Mouse (Mus musculus): ENCODE measurements around the gene F8. TPM values are rescaled to one million over a fixed set of nuclear protein-coding genes. Genes with fewer than 3 reads are reported as not detected.
"Not testable (repeated sequence)": the region's sequence is repeated elsewhere in the genome, so short reads cannot be mapped to it uniquely, and the experiment has no call there.

F8 gene
- polyA plus RNA-seq (2012; rRNA removed) = 0.04 and 0.21 TPM in 2 replicates

DNA sequence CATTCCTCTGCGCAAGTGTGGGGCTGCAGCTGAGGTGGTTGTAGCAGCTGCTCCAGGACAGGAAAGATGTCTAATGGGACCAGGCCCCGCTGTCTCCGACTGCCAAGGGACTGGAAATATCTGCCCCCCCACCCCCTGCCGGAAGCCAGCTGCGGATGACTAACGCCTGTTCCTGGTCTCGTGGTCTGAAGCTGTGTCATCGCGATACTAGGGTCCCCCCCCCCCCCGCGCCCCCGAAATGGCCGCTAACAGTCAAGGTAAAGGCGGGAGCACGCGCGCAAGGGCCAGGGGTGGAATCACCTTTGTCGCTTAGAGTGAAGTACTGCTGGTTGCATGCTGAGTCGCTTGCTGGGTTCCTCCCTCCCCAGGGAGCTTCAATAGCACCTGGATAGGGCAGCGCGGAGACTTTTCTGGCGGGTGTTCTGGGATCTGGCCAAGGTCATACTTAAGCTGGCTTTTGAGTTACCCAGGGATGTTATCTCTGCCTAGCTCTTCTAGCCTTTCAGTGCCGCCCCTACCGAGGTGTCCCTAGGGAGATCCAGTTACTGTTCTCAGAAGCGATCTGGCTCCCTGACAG is at the start of gene F8, which contains the start of gene Fundc2:
Gene F8, minus strand, starts transcription at position 421 of the 577 bp plus-strand sequence.
Gene Fundc2, plus strand, starts transcription at position 205 of the 577 bp plus-strand sequence.
- WGBS = 17% methylated on average over 25 of the region's 25 CpGs
- peak; percentile 11 for DNase-seq (ENCODE audit: low read depth, low spot score)

DNA sequence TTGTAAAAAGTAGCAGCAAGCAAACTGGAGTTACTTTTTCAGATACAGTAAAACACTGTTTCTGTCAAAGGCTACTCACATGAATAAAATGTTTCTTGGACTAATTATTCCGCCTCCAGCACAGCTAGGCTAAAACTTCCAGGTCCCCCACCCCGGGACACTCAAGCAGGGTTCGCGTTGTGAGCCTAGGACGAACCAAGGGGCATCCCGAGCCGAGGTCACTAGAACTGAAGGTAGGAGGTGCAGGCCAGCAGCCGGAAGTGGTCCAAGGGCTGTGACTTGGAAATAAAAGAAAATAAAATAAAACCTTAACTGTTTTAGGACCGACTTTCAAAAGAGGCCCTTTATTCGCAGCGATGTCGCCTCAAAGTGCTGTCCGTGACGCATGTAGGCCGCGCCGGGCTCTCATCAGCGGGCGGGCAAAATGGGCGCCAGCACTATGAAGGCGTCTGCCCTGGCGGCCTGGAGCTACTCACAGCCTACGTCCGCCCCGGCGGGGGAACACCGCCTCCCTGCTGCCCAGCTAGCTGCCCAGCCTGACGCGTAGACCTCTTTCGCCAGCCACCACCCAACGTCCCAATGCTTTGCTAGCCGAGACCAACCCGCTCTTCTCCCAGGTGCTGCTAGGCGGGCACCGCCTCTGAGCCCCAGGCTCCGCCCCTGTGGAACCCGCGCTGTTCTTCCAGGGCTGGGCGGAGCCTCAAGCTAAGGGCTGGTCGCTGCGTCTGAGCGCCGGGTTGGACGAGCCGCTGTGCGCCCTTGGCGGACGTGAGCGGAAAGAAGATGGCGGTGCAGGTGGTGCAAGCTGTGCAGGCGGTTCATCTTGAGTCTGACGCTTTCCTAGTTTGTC is 33.7 kb upstream of the F8 start, which contains the start of the genes Cmc4, Mtcp1 and Brcc3:
Gene Cmc4, minus strand, starts transcription at position 649 of the 850 bp plus-strand sequence.
Gene Mtcp1, minus strand, starts transcription at position 653 of the 850 bp plus-strand sequence.
Gene Brcc3, plus strand, starts transcription at position 693 of the 850 bp plus-strand sequence.
- WGBS = 10% methylated on average over 52 of the region's 52 CpGs
- peak; percentile 60 for DNase-seq (ENCODE audit: low read depth, low spot score)

DNA sequence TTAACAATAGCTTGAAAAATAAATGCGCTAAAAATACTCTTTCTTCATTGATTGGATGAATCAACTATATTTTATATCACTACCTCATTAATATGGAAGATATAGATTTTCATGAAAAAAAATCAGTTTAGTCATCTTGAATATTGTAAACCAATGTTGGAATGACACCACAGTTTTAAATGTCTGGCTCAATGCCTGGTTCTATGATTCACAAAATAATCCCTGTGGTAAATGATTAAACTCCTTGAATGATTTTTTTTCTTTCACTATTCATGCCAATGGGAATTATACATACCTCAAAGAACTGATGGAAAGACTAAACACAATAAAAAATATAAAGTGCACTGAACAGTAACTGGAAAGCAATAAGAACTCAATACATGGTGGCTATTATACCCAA is 27.3 kb upstream of the F8 start:
- DNase-seq (ENCODE audit: low read depth, low spot score) = peak; percentile 24
- WGBS = 75% methylated on average over 1 of the region's 1 CpGs

DNA sequence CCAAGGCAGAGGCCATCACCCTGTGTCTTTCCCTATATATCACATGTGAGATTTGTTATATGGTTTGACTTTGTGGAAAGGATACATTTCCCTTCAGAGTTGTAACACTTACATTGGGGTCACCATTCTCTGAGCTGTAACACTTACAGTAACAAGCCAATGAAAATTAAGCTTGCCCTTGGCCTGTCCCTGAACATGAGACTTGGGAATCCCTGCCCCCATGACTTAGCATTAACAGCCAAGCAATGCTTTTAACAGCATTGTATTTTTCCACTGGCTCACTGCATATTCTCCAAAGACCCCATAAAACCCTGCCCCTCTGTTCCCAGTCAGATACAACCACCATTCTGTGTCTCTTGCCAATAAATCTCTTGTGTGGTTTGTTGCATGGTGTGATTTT is 20.9 kb upstream of the F8 start:
- DNase-seq (ENCODE audit: low read depth, low spot score) = no peak

DNA sequence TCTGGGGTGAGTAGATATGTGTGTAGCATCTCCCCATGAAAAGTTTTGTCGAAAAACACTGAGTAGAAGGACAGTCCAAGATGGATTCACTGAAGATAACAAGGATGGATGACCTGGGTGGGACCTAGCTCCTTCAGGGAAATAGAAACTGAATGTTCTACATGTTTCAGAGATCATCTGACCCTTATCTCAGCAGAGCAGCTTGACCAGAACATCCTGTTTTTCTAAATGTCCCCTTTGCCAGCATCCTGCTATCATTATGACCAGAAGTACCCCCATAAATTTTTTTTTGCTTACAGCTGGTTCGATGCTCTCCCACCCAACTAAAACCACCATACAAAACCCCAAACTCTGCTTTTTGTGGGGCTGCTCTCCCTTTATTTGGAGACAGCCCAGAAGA is 20.3 kb upstream of the F8 start:
- DNase-seq (ENCODE audit: low read depth, low spot score) = no peak

DNA sequence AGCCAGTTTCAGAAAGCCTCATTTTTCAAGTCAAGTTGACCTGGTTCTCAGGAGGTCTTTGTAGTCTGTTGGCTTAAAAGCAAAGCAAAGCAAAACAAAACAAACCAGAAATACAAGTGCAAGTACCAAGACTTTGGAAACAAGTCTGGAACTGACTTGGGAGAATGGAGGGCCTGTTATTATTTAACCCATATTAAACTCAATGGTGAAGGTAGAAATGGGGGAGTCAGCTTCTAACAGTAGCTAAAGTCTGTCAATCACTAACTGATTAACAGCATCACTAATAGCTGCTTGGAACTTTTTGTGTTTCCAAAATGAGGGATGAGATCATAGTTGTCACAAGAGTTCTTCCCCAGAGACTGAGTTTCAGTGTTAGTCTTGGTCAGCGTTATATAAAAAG is 17.1 kb upstream of the F8 start:
- no peak for DNase-seq (ENCODE audit: low read depth, low spot score)
- 90% methylated on average over 1 of the region's 1 CpGs for WGBS

More for the DNA sequence above, 20.3 kb upstream of the F8 start:
- 69% methylated on average over 2 of the region's 2 CpGs for WGBS

DNA sequence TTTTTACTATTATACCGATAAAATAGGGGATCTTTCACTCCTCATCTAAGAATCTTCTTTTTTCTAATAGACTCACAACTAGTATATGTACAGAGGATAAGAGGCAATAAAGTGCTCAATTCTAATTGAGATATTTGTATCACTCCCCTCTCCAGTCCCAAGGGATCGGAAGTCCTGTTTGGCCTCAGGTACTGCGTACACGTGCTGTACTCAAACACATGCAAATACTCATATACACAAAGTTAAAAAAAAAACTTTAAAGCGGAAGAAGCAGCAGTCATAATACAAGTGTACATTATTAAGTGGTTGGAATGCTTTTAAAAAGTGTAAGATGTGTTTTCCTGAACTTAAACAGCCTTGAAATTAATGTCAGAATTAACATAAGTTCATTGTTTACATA is 716 bp downstream of the F8 start:
- WGBS = 69% methylated on average over 5 of the region's 5 CpGs
- no peak for DNase-seq (ENCODE audit: low read depth, low spot score)

DNA sequence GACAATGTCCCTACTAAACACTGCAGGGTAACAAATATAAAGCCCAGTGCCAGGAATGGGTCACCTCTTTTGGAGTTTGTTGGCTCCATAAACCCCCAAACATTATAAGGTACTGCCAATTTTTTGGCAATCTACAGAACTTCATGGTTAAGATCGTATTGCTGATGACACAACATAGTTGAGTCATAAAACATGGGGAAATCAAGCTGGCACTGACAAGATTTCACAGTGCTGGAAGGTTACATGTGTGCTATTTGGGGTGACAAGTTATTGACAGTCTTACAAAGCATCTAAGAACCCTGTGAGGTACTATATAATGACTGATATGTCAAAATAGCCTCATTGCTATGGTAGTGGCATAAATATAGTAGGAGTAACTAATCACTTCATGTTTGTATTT is 1.2 kb downstream of the F8 start:
- 56% methylated on average over 1 of the region's 1 CpGs for WGBS
- no peak for DNase-seq (ENCODE audit: low read depth, low spot score)

DNA sequence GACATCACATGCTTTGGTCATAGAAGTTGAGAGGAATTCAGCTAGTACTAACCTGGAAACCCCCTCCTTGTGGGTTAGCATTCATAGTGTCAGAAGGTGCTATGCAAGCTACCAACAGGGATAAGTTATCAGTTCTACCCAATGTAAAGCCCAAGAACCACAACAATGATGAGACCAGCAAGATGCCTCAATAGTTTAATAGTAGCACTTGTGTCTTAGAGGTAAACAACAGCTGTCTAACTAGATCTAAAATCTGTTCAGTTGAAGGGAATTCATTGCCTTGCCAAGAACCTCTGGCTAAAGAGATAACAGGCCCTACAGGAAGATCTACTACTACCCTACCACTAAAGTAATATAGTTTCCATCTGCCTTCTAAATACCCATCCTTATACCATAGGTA is 5.6 kb downstream of the F8 start:
- DNase-seq (ENCODE audit: low read depth, low spot score) = no peak

DNA sequence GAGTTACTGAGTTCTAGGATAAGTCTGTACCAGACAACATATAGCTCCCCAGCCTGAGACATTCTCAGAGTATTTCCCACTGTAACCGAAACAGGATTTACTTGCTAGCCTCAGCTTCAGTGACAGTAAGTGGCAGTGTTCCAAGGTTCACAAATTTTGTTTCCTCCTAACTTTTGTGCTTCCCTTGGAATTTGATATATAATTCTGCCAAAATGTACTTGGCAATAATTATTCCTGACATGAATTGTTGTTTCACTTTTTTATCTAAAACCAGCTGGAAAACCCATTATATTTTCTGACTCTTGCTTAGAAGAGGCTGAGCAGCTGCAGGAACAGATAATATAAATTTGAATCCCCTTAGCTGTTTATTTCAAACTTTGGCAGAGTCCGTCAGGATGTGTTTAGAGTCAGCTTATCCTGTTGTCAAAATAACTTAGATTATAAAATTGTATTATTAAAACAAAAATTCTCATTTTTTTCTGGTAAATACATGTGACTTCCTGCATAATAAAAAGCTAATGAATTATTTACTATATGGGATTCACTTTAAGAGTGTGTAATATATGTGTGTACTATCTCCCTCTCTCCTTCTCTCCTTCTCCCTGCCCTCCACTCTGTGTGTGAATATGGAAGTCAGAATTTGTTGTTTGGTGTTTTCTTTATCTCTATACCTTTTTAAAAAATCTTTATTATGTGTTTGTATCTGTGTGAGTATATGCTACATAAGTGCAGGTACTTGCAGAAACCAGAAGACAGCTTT is 9.6 kb downstream of the F8 start:
- WGBS = 45% methylated on average over 2 of the region's 2 CpGs
- no peak for DNase-seq (ENCODE audit: low read depth, low spot score)

DNA sequence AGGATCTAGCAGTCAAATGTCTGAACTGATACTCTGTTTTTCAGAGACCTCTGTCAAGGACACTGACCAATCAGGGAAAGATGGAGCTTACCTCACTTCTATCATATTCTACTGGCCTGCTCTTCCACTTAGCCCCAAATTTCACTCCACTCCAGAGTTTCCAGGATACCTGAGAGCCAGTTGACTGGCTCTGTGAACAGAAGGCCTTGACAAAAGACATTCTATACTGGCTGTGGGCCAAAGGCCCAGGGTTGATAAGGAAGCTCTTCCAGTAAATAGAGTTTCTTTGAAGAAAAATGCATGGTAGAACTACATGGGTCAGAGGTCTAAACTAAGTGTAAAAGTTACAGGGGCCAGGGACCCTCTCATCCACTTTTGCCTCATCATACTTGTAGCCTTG is 12.2 kb downstream of the F8 start:
- DNase-seq (ENCODE audit: low read depth, low spot score) = no peak

DNA sequence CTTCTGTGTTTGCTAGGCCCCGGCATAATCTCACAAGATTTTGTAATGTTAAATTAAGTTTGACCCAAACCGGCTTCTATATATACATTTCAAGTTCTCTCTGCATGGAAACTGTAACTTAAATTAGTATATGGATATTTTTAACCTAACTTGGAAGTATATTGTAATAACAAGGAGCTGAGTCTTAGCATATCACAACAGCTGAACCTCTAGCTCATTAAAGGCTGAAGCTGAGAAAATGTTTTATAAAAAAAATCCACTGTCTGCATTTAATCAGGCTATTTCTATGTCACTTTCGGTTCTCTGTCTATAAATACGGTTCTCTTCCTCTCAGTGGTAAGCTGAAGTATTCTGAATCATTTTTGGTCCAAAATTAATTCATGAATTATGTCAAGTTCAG is 58.9 kb downstream of the F8 start:
- no peak for DNase-seq (ENCODE audit: low read depth, low spot score)
- 88% methylated on average over 4 of the region's 4 CpGs for WGBS

DNA sequence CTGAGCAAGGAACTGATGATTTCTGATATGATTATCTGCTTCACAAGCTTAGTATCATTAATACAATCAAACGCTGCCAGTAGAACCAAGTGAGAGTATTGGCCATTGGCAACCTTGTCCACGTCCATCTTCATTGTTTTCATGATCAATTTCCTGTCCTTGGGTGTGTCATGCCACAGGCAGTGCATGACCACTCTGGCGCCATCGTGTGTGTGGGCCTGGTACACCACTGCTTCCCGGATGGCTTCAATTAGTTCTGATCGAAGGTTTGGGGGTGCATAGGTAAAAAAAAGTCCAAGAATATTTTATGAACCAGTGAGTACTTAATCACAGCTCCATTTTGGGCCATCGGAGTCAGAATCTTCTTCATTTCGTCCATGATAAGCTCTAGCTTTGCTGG is 110.7 kb downstream of the F8 start:
- no peak for DNase-seq (ENCODE audit: low read depth, low spot score)
- WGBS = 67% methylated on average over 8 of the region's 8 CpGs

DNA sequence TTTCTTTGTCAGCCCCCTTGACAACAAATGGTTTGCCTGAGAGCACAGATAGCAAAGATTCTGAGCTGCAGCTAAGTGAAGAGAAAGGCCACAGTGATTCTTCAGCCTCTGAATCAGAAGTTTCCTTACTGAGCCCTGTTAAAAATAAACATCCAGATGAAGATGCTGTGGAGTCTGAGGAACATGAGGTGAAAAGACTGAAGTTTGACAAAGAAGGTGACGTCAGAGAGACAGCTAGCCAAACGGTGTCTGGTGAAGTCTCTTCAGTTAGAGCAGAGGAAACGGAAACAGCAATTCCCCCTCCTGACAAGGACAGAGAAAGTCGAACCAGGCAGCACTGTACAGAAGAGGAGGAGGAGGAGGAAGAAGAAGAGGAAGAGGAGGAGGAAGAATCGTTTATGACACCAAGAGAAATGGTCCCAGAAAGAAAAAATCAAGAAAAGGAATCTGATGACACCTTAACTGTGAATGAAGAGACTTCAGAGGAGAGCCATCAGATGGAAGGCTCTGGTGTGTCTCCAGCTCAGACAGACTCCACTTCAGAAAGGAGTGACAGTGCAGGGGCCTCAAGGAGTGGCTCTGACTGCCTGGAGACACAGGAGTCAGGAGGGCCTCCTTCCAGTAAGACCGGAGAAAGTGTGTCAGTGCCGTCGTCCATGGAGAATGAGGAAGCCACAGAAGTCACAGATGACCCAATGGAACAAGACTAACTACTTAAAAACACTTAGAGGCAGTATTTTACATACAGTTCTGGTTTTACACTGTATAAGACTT is 148.6 kb downstream of the F8 start:
- 42% methylated on average over 8 of the region's 8 CpGs for WGBS
- not testable (repeated sequence) for DNase-seq (ENCODE audit: low read depth, low spot score)

DNA sequence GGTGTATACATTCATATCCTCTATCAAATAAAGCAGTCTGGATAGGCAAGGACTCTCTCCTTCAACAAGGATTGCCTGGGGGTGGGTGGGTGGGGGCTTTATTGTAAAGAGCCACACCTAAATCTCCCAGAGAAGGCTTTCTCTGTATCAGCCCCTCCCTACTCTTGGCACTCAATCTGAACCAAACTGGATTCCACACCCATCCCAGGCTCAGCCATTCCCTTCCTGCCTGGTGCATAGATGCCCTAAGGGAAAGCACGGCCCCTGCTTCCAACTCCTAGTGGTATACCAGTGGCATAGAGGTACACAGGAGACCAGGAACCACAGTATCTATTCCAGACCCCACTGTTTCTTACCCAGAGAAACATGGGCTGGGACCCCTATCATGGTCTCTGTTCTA is 151.0 kb downstream of the F8 start:
- DNase-seq (ENCODE audit: low read depth, low spot score) = no peak
- 54% methylated on average over 1 of the region's 1 CpGs for WGBS

DNA sequence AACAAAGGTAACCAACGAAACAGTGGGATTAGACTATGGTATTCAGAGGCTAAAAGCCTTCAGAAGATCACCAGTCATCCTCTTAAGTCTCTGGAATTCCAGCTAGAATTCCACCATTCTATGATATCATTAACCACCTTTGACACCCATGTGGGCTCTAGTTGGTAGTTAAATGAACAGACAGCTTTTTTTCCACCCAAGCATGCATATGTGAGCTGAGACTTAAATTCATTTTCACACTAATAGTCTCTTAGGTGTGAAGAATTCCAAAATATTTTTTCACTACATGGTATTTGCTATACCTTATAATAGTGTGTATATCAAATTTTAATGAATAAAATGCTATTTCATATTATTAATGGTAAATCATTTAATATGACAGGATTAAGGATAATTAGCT is 218.7 kb downstream of the F8 start, which contains the start of gene Smim9:
Gene Smim9, minus strand, starts transcription at position 101 of the 400 bp plus-strand sequence.
- DNase-seq (ENCODE audit: low read depth, low spot score) = no peak
- WGBS = 67% methylated on average over 1 of the region's 1 CpGs

DNA sequence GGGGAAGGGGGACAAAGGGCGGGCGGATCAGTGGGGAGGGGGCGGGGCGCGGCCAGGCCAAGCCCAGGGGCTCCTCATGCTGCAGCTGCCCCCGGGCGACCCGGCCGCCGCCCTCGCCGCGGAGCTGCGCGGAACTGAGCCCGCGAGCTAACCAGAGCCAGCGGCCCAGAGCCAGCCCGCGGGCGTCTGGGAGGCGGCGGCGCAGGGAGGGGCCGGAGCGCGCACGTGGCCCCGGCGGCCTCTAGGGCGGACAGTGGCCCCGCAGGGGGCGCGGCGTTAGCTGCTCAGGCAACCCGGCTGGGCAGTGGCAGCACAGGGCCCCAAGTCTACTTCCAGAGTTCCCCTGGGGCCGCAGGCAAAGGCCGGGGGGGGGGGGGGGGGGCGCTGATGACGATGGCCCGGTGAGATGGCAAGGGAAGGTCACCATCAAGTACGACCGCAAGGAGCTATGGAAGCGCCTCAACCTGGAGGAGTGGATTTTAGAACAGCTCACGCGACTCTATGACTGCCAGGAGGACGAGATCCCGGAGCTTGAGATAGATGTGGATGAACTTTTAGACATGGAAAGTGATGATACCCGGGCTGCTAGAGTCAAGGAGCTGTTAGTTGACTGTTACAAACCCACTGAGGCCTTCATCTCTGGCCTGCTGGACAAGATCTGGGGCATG is 226.7 kb downstream of the F8 start:
- DNase-seq (ENCODE audit: low read depth, low spot score) = no peak
- WGBS = 20% methylated on average over 42 of the region's 49 CpGs

DNA sequence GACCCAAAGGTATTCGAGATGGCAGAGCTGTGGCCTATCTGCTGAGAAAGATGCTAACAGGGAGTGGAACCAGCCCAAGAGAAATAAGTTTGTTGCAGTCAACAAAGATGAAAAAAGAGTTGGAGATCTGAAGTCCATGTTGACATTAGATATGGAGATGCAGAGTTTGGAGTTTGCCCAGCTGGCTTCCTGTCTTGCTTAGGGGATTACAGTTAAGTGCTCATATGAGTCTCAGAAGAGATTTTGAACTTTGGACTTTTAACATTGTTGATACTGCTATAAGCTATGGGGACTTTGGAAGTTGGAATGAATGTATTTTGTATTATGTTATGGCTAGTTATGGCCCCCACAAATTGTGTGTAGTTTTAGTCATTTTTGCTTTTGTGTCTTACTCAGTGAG is 230.2 kb downstream of the F8 start:
- WGBS = 30% methylated on average over 1 of the region's 1 CpGs
- DNase-seq (ENCODE audit: low read depth, low spot score) = no peak

DNA sequence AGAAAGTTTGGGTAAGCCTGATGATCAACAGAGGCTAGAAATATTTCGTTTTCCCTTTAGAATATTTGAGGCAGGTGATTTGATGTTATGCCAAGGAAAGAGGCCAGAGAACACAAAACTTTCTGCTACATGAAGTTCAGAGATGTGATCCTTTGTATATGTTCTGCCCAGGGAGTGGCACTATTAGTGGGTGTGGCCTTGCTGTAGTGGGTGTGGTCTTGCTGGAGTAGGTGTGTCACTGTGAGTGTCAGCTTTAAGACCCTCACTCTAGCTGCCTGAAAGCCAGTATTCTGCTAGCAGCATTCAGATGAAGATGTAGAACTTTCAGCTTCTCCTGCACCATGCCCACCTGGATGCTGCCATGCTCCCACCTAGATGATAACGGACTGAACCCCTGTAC is 232.1 kb downstream of the F8 start:
- DNase-seq (ENCODE audit: low read depth, low spot score) = no peak
- WGBS = 86% methylated on average over 2 of the region's 2 CpGs

Data from large intestine, adult 2 months (tissue).